Mouse (Mus musculus) C2C12 (cell line): ENCODE data around the gene Cnst. TPM values are rescaled to one million over a fixed set of nuclear protein-coding genes. Genes with fewer than 3 reads are reported as not detected.

Experiments used
- H3K27me3 ChIP-seq: one replicate; pipeline ENCODE4 v1.6.1; 2011; ENCODE audit not compliant: control insufficient read depth, insufficient read depth, insufficient read length
- H3K36me3 ChIP-seq: one replicate; pipeline ENCODE4 v1.6.1; 2011; ENCODE audit not compliant: control insufficient read depth, insufficient read depth
- H3K4me3 ChIP-seq: one replicate; pipeline ENCODE4 v1.5.1; 2011; ENCODE audit warnings: mild to moderate bottlenecking, control low read depth; ENCODE audit not compliant: poor library complexity, insufficient read depth, severe bottlenecking
- H3K79me2 ChIP-seq: one replicate; pipeline ENCODE4 v1.6.1; 2011; ENCODE audit not compliant: control insufficient read depth, insufficient read depth
- H3K79me3 ChIP-seq: one replicate; pipeline ENCODE4 v1.6.1; 2011; ENCODE audit warnings: low read depth, control low read depth
- H3ac ChIP-seq: one replicate; pipeline ENCODE3; 2011; ENCODE audit warnings: low read depth; ENCODE audit not compliant: control insufficient read depth, insufficient read length
- CEBPB ChIP-seq: IDR thresholded peaks from one replicate; pipeline ENCODE4 v1.6.1; 2011; ENCODE audit warnings: low read depth, mild to moderate bottlenecking, control low read depth, moderate library complexity
- CTCF ChIP-seq: IDR thresholded peaks from one replicate; pipeline ENCODE4 v1.5.1; 2011; ENCODE audit not compliant: control insufficient read depth, insufficient read depth, insufficient read length
- FOSL1 ChIP-seq: IDR thresholded peaks from one replicate; pipeline ENCODE4 v1.8.0; 2011; ENCODE audit warnings: mild to moderate bottlenecking, low read length; ENCODE audit not compliant: poor library complexity, insufficient read depth, severe bottlenecking
- MAX ChIP-seq: IDR thresholded peaks from one replicate; pipeline ENCODE4 v1.6.1; 2011; ENCODE audit warnings: mild to moderate bottlenecking, control low read depth
- MYOD1 ChIP-seq: IDR thresholded peaks from one replicate; pipeline ENCODE4 v1.6.1; 2011; ENCODE audit warnings: low read depth; ENCODE audit not compliant: control insufficient read depth, insufficient read length
- MYOG ChIP-seq: IDR thresholded peaks from one replicate; pipeline ENCODE4 v1.6.1; 2011; ENCODE audit not compliant: control insufficient read depth, insufficient read length; ENCODE audit errors: extremely low read depth
- USF1 ChIP-seq: IDR thresholded peaks from one replicate; pipeline ENCODE4 v1.6.1; 2011; ENCODE audit warnings: low read depth, mild to moderate bottlenecking, control low read depth, moderate library complexity
- polyA plus RNA-seq: library from polyadenylated mRNA; unstranded; fragments of >200 nt; fragmentation: generic; extraction: Trizol; gene quantifications from one replicate; pipeline ENCODE4 v1.2.1, GENCODE M21; 2012; ENCODE audit warnings: missing spikeins

Cnst gene
- polyA plus RNA-seq, 1 experiment: 7.7 TPM

- H3K36me3 ChIP-seq: no peaks in the 10 kb centered on the region
- H3K79me3 ChIP-seq: peaks cover 4% of the 10 kb centered on the region
- peak overlapping the region; percentile 87 for H3ac ChIP-seq
- peak overlapping the region; percentile 65 for H3K4me3 ChIP-seq
- no peaks in the 10 kb centered on the region for H3K27me3 ChIP-seq
- TF ChIP-seq MYOG: no peak
- TF ChIP-seq MAX: no peak
- no peak for TF ChIP-seq MYOD1
- TF ChIP-seq CEBPB: peak; percentile 15
- H3K79me2 ChIP-seq: peaks cover 21% of the 10 kb centered on the region
Measured at GRCm38 (mm10) chr1:179516941-179517712, 29.0 kb upstream of the Cnst start.

DNA sequence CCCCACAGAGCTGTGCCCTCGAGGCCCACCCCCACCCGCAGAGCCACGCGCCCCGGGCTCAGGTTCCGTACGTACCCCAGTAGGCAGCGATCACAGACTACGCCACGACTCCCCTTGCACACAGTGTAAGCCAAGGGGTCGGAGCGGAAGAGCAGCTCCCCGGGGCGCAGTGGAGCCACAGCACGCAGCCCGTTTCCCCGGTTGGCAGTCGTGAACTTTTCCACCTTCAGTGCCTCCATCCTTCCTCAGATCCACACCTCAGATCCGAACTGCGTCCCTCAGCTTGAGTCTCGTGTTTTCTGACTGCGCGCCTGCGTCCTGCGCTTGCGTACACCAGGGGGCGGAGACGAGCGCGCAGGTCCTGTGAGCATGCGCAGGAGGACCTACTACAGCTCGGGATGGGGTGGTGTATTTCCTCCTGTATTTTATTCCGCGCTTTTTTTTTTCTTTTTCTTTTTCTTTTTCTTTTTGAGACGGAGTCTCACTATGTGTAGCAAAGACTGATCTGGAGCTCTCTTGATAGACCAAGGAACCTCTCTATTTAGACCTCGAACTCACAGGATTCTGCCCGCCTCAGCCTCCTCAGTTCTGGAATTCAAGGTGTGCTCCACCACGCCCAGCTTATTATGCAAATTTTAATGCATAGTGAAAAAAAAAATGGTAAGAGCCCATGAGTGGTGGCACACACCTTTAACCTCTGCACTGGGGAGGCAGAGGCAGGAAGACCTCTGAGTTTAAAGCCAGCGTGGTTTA, 28.3 kb upstream of the Cnst start, which contains the start of gene Smyd3:
Gene Smyd3, minus strand, starts transcription at position 329 of the 753 bp plus-strand sequence.
- no peaks in the 10 kb centered on the region for H3K36me3 ChIP-seq
- H3K27me3 ChIP-seq: no peaks in the 10 kb centered on the region
- peak within 1 kb of the TSS; percentile 87 for H3ac ChIP-seq
- H3K79me2 ChIP-seq: peaks cover 21% of the 10 kb centered on the region
- H3K79me3 ChIP-seq: peaks cover 4% of the 10 kb centered on the region
- TF ChIP-seq USF1 (no peak), CTCF (peak; percentile 21)
- peak within 1 kb of the TSS; percentile 65 for H3K4me3 ChIP-seq

DNA sequence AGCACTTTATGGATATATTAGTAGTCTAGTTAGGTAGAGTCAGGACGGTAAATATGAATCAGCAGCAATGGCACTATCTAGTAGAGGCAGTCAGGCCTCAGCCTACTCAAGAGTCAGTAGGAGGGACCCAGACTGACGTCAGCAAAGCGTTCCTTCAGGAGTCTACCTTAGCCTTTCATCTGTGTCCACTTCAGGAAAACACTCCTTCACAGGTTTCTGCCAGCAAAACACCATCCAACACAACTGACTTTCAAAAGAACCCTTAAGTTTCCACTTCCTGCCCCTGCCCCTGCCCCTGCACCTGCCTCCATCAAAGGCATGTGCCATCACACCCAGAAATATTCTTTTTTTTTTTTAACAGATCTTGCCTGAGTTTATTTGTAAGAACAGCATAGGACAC, 26.3 kb upstream of the Cnst start:
- H3K4me3 ChIP-seq: no peak overlapping the region
- H3K79me2 ChIP-seq: peaks cover 21% of the 10 kb centered on the region
- H3K79me3 ChIP-seq: peaks cover 2% of the 10 kb centered on the region
- no peaks in the 10 kb centered on the region for H3K36me3 ChIP-seq
- H3ac ChIP-seq: no peak overlapping the region
- TF ChIP-seq USF1: no peak
- no peak for TF ChIP-seq FOSL1
- no peaks in the 10 kb centered on the region for H3K27me3 ChIP-seq

GRCm38 (mm10) chr1:179539054-179539453, 7.1 kb upstream of the Cnst start:
- peaks cover 25% of the 10 kb centered on the region for H3K79me2 ChIP-seq
- no peaks in the 10 kb centered on the region for H3K27me3 ChIP-seq
- H3K79me3 ChIP-seq: peaks cover 12% of the 10 kb centered on the region
- no peak overlapping the region for H3K4me3 ChIP-seq
- TF ChIP-seq USF1: no peak
- no peak for TF ChIP-seq MAX
- TF ChIP-seq MYOG: no peak
- no peak for TF ChIP-seq CTCF
- TF ChIP-seq MYOD1: no peak
- peaks cover 19% of the 10 kb centered on the region for H3K36me3 ChIP-seq
- H3ac ChIP-seq: no peak overlapping the region

GRCm38 (mm10) chr1:179539887-179540286, 6.3 kb upstream of the Cnst start:
- Histone ChIP-seq H3ac (no peak overlapping the region), H3K27me3 (no peaks in the 10 kb centered on the region), H3K79me3 (peaks cover 17% of the 10 kb centered on the region), H3K36me3 (peaks cover 24% of the 10 kb centered on the region), H3K4me3 (no peak overlapping the region), H3K79me2 (peaks cover 33% of the 10 kb centered on the region)
- no peak for TF ChIP-seq MYOD1
- TF ChIP-seq MYOG: no peak
- TF ChIP-seq CEBPB: no peak
- no peak for TF ChIP-seq USF1
- TF ChIP-seq FOSL1: no peak
- TF ChIP-seq MAX: no peak
- TF ChIP-seq CTCF: no peak

DNA sequence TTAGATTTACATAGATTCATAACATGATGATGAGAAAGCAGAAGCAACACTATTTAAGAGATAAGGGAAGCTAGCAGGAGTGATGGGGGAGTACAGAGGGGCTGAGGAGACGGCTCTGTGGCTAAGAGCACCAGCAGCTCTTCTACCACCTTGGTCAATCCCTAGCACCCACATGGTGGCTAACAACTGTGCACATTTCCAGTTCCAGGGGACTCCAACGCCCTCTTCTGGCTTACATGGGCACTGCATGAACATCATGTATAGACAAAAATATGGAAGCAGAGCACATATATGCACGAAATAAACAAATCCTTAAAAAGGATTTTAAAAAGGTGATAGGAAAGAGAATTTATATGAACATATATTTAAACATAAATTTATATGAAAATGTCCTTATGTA, 4.7 kb upstream of the Cnst start:
- no peak overlapping the region for H3K4me3 ChIP-seq
- TF ChIP-seq USF1 (no peak), MYOD1 (no peak), FOSL1 (no peak), CTCF (no peak), CEBPB (no peak), MYOG (no peak), MAX (no peak)
- peaks cover 43% of the 10 kb centered on the region for H3K79me2 ChIP-seq
- H3K36me3 ChIP-seq: peaks cover 16% of the 10 kb centered on the region
- peaks cover 26% of the 10 kb centered on the region for H3K79me3 ChIP-seq
- no peak overlapping the region for H3ac ChIP-seq
- no peaks in the 10 kb centered on the region for H3K27me3 ChIP-seq
